Mouse (Mus musculus) limb, embryonic 14.5 days (tissue): ENCODE results near the gene Psme4. TPM values are rescaled to one million over a fixed set of nuclear protein-coding genes. Genes with fewer than 3 reads are reported as not detected.

ENCODE experiments used
- ATAC-seq: fragments of 200-750 bp; cut with Nextera tagmentation; 2 replicates; pipeline ENCODE4 v1.8.0; 2017; ENCODE audit warnings: low read depth, moderate number of reproducible peaks, moderate TSS enrichment; ENCODE audit not compliant: low FRiP score
- DNase-seq: peaks from one replicate; pipeline ENCODE4 v3.0.0-alpha.2; 2015; ENCODE audit warnings: low spot score
- H3K27ac ChIP-seq: fragments of 300-500 bp; sonication (generic); replicated peaks from 2 replicates; pipeline ENCODE4 v1.5.1; 2014; ENCODE audit warnings: low read depth, mild to moderate bottlenecking, low read length, moderate library complexity, mixed read lengths
- H3K27me3 ChIP-seq: fragments of 300-500 bp; sonication (generic); 2 replicates; pipeline ENCODE4 v1.6.1; 2014; ENCODE audit warnings: low read length, mixed read lengths; ENCODE audit not compliant: control insufficient read depth, insufficient read depth
- H3K36me3 ChIP-seq: fragments of 300-500 bp; sonication (generic); 2 replicates; pipeline ENCODE4 v1.6.1; 2014; ENCODE audit warnings: mild to moderate bottlenecking, low read length, moderate library complexity, mixed read lengths; ENCODE audit not compliant: control insufficient read depth, insufficient read depth
- H3K4me1 ChIP-seq: fragments of 300-500 bp; sonication (generic); 2 replicates; pipeline ENCODE4 v1.6.1; 2014; ENCODE audit warnings: antibody characterized with exemption, low read length, mixed read lengths; ENCODE audit not compliant: control insufficient read depth, insufficient read depth
- H3K4me2 ChIP-seq: fragments of 300-500 bp; sonication (generic); replicated peaks from 2 replicates; pipeline ENCODE4 v1.6.1; 2014; ENCODE audit warnings: low read depth, mild to moderate bottlenecking, low read length, moderate library complexity; ENCODE audit not compliant: severe bottlenecking
- H3K4me3 ChIP-seq: fragments of 300-500 bp; sonication (generic); replicated peaks from 2 replicates; pipeline ENCODE4 v1.5.1; 2014; ENCODE audit warnings: low read length
- H3K9ac ChIP-seq: fragments of 300-500 bp; sonication (generic); 2 replicates; pipeline ENCODE4 v1.6.1; 2014; ENCODE audit warnings: mild to moderate bottlenecking, low read depth, low read length, moderate library complexity; ENCODE audit not compliant: severe bottlenecking
- H3K9me3 ChIP-seq: fragments of 300-500 bp; sonication (generic); 2 replicates; pipeline ENCODE4 v1.6.1; 2016; ENCODE audit warnings: low read length; ENCODE audit not compliant: control insufficient read depth
- POLR2A ChIP-seq: fragments of 200-500 bp; IDR thresholded peaks from 2 replicates; pipeline ENCODE4 v1.8.0; 2012; ENCODE audit warnings: inconsistent platforms, mild to moderate bottlenecking, moderate library complexity, borderline replicate concordance; ENCODE audit not compliant: insufficient read depth, insufficient read length; ENCODE audit errors: extremely low read depth
- WGBS: fragments of 180-500 bp; shearing (Covaris S2); extraction: QIAGEN DNeasy Blood & Tissue Kit; methylation state at CpG from one replicate; pipeline ENCODE4 v1.1.7; 2014; 5-methylcytosine and 5-hydroxymethylcytosine counted together
- polyA plus RNA-seq, 2 experiments: library from polyadenylated mRNA; depleted of rRNA in 1 of 2; stranded (reverse) in 1 of 2; unstranded in 1 of 2; fragments of >200 nt; fragmentation: Nextera tagmentation in 1 of 2; extraction: Ambion mirVana in 1 of 2; gene quantifications; 2 replicates each; pipeline versions ENCODE4 v1.2.1 to v1.2.3; 2012 to 2014

The Psme4 gene
- polyA plus RNA-seq (2012; rRNA removed) (43.7 and 46.1 TPM in 2 replicates), polyA plus RNA-seq (2014; fragmentation: Nextera tagmentation; extraction: Ambion mirVana) (28.6 and 31.3 TPM in 2 replicates)

- H3K9me3 ChIP-seq: no peaks in the 10 kb centered on the region
- 2% methylated on average over 36 of the region's 43 CpGs for WGBS
- no peaks in the 10 kb centered on the region for H3K27me3 ChIP-seq
- peak within 1 kb of the TSS; percentile 94 for H3K27ac ChIP-seq
- peak within 1 kb of the TSS; percentile 75 for H3K4me3 ChIP-seq
- TF ChIP-seq POLR2A: peak; percentile 96; the same call in 1 of the 2 replicates
- ATAC-seq (peak; percentile 97), DNase-seq (peak; percentile 94)
- H3K4me2 ChIP-seq: peak within 1 kb of the TSS; percentile 75
- peaks cover 9% of the 10 kb centered on the region; the same call in 1 of the 2 replicates for H3K4me1 ChIP-seq
- no peaks in the 10 kb centered on the region for H3K36me3 ChIP-seq
- peak within 1 kb of the TSS; percentile 98 for H3K9ac ChIP-seq
Observed at GRCm38 (mm10) chr11:30771267-30771903, at the start of gene Psme4. Gene Psme4, plus strand, starts transcription at chr11:30771726.

DNA sequence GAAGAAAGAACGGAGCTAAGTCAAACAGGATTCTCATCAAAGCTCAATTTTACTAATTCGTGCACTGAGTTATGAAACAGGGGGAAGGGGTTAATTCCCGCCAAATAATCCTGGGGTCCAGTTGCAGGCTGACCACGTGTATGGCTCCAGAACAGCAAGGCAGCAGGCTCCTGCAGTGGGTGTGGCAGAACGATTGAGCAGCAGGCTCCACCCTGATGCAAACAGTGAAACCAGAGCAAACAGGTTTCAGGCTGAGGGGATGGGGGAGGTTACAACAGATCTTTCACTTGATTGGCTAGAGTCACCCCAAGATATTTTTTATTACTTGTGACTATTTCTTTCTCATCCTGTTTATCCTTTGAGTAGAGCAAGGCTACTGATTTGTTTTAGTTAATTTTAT, 48.1 kb upstream of the Psme4 start:
- 57% methylated on average over 5 of the region's 5 CpGs for WGBS
- no peak for TF ChIP-seq POLR2A
- no peak for DNase-seq

DNA sequence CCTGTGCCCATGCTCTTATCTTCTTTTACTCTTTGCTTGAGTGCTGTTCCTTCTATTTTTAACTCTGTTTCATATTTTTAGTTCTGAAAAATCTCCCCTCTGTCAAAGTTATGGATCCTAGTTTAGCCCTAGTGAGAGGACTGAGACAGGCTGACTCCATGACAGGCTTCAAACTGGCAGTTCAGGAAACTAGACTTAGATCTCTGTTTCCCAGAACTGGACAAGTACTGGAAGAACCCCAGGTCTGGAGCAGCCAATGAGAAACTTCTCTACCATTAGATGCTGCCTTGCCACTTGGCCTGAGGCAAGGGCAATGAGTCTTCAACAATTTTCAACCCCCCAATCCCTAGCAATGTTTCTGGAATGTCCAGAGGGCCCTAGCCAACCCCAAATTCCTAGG, 40.8 kb upstream of the Psme4 start:
- Histone ChIP-seq H3K27ac (no peak overlapping the region), H3K4me2 (no peak overlapping the region), H3K4me1 (no peaks in the 10 kb centered on the region), H3K9ac (no peak overlapping the region), H3K36me3 (no peaks in the 10 kb centered on the region), H3K4me3 (no peak overlapping the region), H3K27me3 (no peaks in the 10 kb centered on the region), H3K9me3 (no peaks in the 10 kb centered on the region)
- TF ChIP-seq POLR2A: no peak
- ATAC-seq (no peak), DNase-seq (no peak)

More for the DNA sequence above, 48.1 kb upstream of the Psme4 start:
- no peak overlapping the region for H3K4me2 ChIP-seq
- H3K4me3 ChIP-seq: no peak overlapping the region
- no peak overlapping the region for H3K9ac ChIP-seq
- H3K27ac ChIP-seq: no peak overlapping the region
- no peaks in the 10 kb centered on the region for H3K9me3 ChIP-seq
- H3K27me3 ChIP-seq: no peaks in the 10 kb centered on the region
- H3K4me1 ChIP-seq: no peaks in the 10 kb centered on the region
- H3K36me3 ChIP-seq: no peaks in the 10 kb centered on the region
- no peak for ATAC-seq

- H3K27ac ChIP-seq: no peak overlapping the region
- ATAC-seq: no peak
Observed at GRCm38 (mm10) chr11:30733376-30733775, 38.1 kb upstream of the Psme4 start.

GRCm38 (mm10) chr11:30743991-30744390, 27.5 kb upstream of the Psme4 start:
- Histone ChIP-seq H3K4me2 (no peak overlapping the region), H3K4me1 (no peaks in the 10 kb centered on the region), H3K4me3 (no peak overlapping the region), H3K9me3 (no peaks in the 10 kb centered on the region), H3K9ac (no peak overlapping the region), H3K27ac (no peak overlapping the region), H3K27me3 (no peaks in the 10 kb centered on the region), H3K36me3 (no peaks in the 10 kb centered on the region)
- no peak for ATAC-seq
- TF ChIP-seq POLR2A: no peak
- no peak for DNase-seq

More at GRCm38 (mm10) chr11:30733376-30733775, 38.1 kb upstream of the Psme4 start:
- DNase-seq: no peak
- Histone ChIP-seq H3K9me3 (no peaks in the 10 kb centered on the region), H3K9ac (no peak overlapping the region), H3K4me1 (no peaks in the 10 kb centered on the region), H3K36me3 (no peaks in the 10 kb centered on the region), H3K27me3 (no peaks in the 10 kb centered on the region), H3K4me3 (no peak overlapping the region), H3K4me2 (no peak overlapping the region)
- TF ChIP-seq POLR2A: no peak

DNA sequence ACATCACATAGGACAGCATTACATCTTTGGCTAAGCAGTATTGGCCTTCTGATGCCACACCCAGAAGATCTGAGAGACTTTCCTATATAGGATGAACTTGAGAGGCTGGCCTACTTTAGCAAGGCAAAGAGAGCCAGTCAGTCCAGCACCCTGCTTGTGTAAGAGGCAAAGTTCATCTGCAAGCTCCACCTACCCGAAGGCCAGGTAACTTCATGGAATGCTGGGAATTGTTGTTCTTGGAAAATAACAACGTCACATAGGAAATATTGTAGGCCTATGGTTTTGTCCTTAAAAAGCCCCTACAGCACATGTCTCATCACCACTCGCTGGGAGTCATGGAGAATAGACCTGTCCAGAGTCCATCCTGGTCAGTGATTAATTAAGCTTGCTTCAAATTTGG, 22.6 kb upstream of the Psme4 start:
- Histone ChIP-seq H3K4me3 (no peak overlapping the region), H3K27me3 (0 out of 2 replicates have a peak, but pooled peaks cover 6% of the 10 kb centered on the region), H3K4me2 (no peak overlapping the region), H3K4me1 (no peaks in the 10 kb centered on the region), H3K27ac (no peak overlapping the region), H3K36me3 (no peaks in the 10 kb centered on the region), H3K9me3 (no peaks in the 10 kb centered on the region), H3K9ac (no peak overlapping the region)
- ATAC-seq (no peak), DNase-seq (no peak)
- 87% methylated on average over 3 of the region's 3 CpGs for WGBS
- no peak for TF ChIP-seq POLR2A
